Mouse (Mus musculus) heart, embryonic 12.5 days (tissue): ENCODE measurements around the gene Gm10354. TPM values are rescaled to one million over a fixed set of nuclear protein-coding genes. Genes with fewer than 3 reads are reported as not detected.
"Not testable (repeated sequence)": the region's sequence is repeated elsewhere in the genome, so short reads cannot be mapped to it uniquely, and the experiment has no call there.

ENCODE experiments used
- ATAC-seq: fragments of 200-750 bp; cut with Nextera tagmentation; 2 replicates; pipeline ENCODE4 v1.8.0; 2017; ENCODE audit warnings: moderate TSS enrichment, moderate library complexity; ENCODE audit not compliant: insufficient number of reproducible peaks, low FRiP score
- H3K27ac ChIP-seq: fragments of 300-500 bp; sonication (generic); 2 replicates; pipeline ENCODE4 v1.5.1; 2016; ENCODE audit warnings: mild to moderate bottlenecking, moderate library complexity; ENCODE audit not compliant: poor library complexity, severe bottlenecking
- H3K27me3 ChIP-seq: fragments of 300-500 bp; sonication (generic); replicated peaks from 2 replicates; pipeline ENCODE4 v1.6.1; 2016; ENCODE audit warnings: mild to moderate bottlenecking, moderate library complexity
- H3K36me3 ChIP-seq: fragments of 300-500 bp; sonication (generic); 2 replicates; pipeline ENCODE4 v1.6.1; 2016; ENCODE audit warnings: mild to moderate bottlenecking, moderate library complexity
- H3K4me1 ChIP-seq: fragments of 300-500 bp; sonication (generic); replicated peaks from 2 replicates; pipeline ENCODE4 v1.6.1; 2016; ENCODE audit warnings: mild to moderate bottlenecking
- H3K4me2 ChIP-seq: fragments of 300-500 bp; sonication (generic); 2 replicates; pipeline ENCODE4 v1.6.1; 2016; ENCODE audit warnings: mild to moderate bottlenecking, moderate library complexity
- H3K4me3 ChIP-seq: fragments of 300-500 bp; sonication (generic); 2 replicates; pipeline ENCODE4 v1.5.1; 2016; ENCODE audit warnings: mild to moderate bottlenecking
- H3K9ac ChIP-seq: fragments of 300-500 bp; sonication (generic); 2 replicates; pipeline ENCODE4 v1.6.1; 2016; ENCODE audit warnings: mild to moderate bottlenecking, moderate library complexity
- H3K9me3 ChIP-seq: fragments of 300-500 bp; sonication (generic); replicated peaks from 2 replicates; pipeline ENCODE4 v1.6.1; 2016; ENCODE audit warnings: mild to moderate bottlenecking, moderate library complexity
- WGBS: fragments of 180-500 bp; shearing (Covaris S2); methylation state at CpG from one replicate; pipeline ENCODE4 v1.1.7; 2016; 5-methylcytosine and 5-hydroxymethylcytosine counted together
- polyA plus RNA-seq: library from polyadenylated mRNA; unstranded; fragments of >200 nt; fragmentation: Nextera tagmentation; extraction: Ambion mirVana; gene quantifications from 2 replicates; pipeline ENCODE4 v1.2.1, GENCODE M21; 2016

Gm10354 gene
- polyA plus RNA-seq, 1 experiment from 2014 or later = 0.14 TPM

DNA sequence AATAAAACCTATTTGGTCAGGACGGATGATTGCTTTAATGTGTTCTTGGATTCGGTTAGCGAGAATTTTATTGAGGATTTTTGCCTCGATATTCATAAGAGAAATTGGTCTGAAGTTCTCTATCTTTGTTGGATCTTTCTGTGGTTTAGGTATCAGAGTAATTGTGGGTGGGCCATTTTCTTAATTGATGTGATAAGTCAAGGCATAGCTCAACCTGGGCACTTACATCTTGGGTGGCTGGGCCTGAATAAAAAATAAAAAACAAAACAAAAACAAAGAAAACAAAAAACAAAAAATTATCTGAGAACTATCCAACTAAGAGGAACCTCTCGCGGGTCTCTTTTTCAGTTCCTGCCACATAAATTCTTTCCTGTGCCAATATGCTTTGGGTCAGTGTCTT is 15.4 kb upstream of the Gm10354 start:
- not testable (repeated sequence) for H3K36me3 ChIP-seq

DNA sequence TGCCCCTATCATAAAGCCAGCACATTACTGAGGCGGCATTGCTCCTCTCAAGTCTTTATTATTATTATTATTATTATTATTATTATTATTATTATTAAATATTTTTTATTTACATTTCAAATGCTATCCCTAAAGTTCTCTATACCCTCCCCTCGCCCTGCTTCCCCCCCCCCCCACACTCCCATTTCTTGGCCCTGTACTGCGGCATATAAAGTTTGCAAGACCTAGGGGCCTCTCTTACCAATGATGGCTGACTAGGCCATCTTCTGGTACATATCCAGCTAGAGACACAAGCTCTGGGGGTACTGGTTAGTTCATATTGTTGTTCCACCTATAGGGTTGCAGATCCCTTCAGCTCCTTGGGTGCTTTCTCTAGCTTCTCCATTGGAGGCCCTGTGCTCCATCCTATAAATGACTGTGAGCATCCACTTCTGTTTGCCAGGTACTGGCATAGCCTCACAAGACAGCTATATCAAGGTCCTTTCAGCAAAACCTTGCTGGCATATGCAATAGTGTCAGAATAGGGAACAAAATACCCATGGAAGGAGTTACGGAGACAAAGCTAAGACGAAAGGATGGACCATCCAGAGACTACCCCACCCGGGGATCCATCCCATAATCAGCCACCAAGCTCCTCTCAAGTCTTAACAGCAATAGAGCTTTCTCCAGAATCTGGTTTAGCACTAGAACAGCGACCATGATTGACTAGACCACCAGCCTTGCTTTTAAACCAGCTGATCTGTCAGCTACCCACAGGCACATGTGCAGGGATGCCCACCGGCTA is 11.8 kb upstream of the Gm10354 start:
- WGBS = 72% methylated on average over 8 of the region's 8 CpGs
- not testable (repeated sequence) for ATAC-seq, H3K27me3 ChIP-seq, H3K4me1 ChIP-seq, H3K27ac ChIP-seq, H3K36me3 ChIP-seq, H3K9ac ChIP-seq, H3K4me3 ChIP-seq, H3K4me2 ChIP-seq
- peaks cover 15% of the 10 kb centered on the region for H3K9me3 ChIP-seq

More for the DNA sequence above, 15.4 kb upstream of the Gm10354 start:
- H3K4me2 ChIP-seq, H3K27me3 ChIP-seq, H3K4me3 ChIP-seq, H3K27ac ChIP-seq, H3K9ac ChIP-seq, H3K4me1 ChIP-seq: not testable (repeated sequence)
- H3K9me3 ChIP-seq = peaks cover 23% of the 10 kb centered on the region
- 78% methylated on average over 6 of the region's 6 CpGs for WGBS
- ATAC-seq = peak; percentile 84; the same call in 1 of the 2 replicates

DNA sequence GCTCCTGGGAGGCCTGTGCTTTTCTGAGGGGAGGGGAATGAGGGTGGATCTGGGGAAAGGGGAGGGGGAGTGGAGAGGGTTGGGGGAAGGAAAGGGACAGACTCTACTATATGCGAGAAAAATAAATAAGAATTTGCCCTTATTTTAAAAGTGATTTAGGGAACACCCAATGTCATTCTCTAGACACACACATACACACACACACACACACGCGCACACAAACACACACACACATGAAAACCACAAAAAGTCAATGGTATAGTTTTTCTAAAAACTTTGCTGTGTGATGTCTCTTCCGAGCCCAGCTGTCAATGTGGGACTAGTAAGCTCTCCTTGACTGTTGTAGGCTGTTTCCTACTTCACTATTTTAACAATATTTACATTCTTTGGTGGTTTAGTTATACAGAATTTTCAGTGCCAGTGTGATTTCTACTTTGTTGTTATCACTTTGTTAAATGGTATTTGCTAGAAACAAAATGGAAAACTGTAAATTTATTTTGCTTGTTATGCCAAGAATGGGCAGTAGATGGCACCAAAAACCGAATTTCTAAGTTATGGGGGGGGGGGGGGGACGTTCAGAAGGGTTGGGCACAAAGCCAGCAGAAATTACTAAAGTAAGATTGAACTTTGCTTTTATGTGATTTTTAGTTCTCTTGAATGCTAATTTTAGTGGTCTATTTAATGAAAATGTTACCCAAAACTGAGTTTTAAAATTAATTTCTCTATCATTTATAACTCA is 8.1 kb upstream of the Gm10354 start:
- H3K36me3 ChIP-seq, H3K27me3 ChIP-seq, H3K4me2 ChIP-seq, H3K9ac ChIP-seq, H3K27ac ChIP-seq, H3K4me1 ChIP-seq, H3K4me3 ChIP-seq: not testable (repeated sequence)
- H3K9me3 ChIP-seq = peaks cover 15% of the 10 kb centered on the region
- peak; percentile 61; the same call in 1 of the 2 replicates for ATAC-seq
- 39% methylated on average over 6 of the region's 6 CpGs for WGBS

DNA sequence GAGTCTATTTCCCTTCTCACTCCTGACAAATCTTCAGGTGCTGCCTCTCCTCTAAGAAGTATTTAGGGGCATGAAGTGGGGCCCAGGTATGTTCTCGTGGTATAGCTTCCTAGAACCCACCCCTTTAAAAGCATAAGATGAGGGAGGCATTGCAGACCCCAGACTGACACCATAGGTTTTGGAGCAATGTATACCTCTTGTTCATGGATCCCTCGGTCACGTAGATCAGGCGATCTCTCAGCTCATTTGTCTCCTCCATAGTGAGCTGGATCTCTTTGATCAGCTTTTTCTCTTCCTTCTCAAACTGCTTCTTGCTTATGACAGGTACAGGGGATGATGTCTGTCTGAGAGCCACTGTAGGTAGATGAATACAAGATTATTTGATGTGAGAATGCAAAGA is 1.4 kb downstream of the Gm10354 start:
- not testable (repeated sequence) for ATAC-seq, H3K9ac ChIP-seq, H3K4me3 ChIP-seq, H3K27ac ChIP-seq, H3K4me2 ChIP-seq, H3K36me3 ChIP-seq, H3K9me3 ChIP-seq, H3K27me3 ChIP-seq, H3K4me1 ChIP-seq
- 59% methylated on average over 4 of the region's 4 CpGs for WGBS

GRCm38 (mm10) chr5:14975294-14975693 is 3.4 kb downstream of the Gm10354 start:
- not testable (repeated sequence) for H3K27ac ChIP-seq, H3K4me3 ChIP-seq, H3K27me3 ChIP-seq, H3K9ac ChIP-seq, H3K4me2 ChIP-seq, H3K36me3 ChIP-seq, ATAC-seq, H3K4me1 ChIP-seq
- WGBS = 56% methylated on average over 4 of the region's 4 CpGs
- peaks cover 11% of the 10 kb centered on the region for H3K9me3 ChIP-seq

DNA sequence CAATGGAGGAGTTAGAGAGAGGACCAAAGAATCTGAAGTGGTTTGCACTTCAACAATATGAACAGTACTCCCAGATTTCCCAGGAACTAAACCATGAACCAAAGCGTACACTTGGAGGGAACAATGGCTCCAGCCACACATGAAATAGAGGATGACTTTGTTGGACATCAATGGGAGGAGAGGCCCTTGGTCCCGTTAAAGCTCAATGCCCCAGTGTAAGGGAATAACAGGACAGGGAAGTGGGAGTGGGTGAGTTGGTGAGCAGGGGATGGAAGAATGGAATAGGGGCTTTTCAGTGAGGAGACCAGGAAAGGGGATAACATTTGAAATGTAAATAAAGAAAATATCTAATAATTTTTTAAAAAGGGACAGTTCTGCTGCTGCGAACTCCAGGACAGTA is 5.9 kb downstream of the Gm10354 start:
- ATAC-seq, H3K27ac ChIP-seq, H3K27me3 ChIP-seq, H3K9ac ChIP-seq, H3K36me3 ChIP-seq, H3K4me2 ChIP-seq, H3K4me1 ChIP-seq, H3K4me3 ChIP-seq: not testable (repeated sequence)
- WGBS = 75% methylated on average over 3 of the region's 3 CpGs
- peaks cover 11% of the 10 kb centered on the region for H3K9me3 ChIP-seq

- not testable (repeated sequence) for H3K4me3 ChIP-seq, H3K9me3 ChIP-seq, H3K4me1 ChIP-seq, H3K27me3 ChIP-seq, H3K9ac ChIP-seq, H3K4me2 ChIP-seq, H3K36me3 ChIP-seq, H3K27ac ChIP-seq, ATAC-seq
- WGBS = 72% methylated on average over 13 of the region's 13 CpGs
Measured at GRCm38 (mm10) chr5:14963821-14964220, 14.9 kb downstream of the Gm10354 start.

- ATAC-seq = 0 out of 2 replicates have a peak, but pooled peaks have one; percentile 61
- H3K27ac ChIP-seq, H3K9ac ChIP-seq, H3K4me1 ChIP-seq, H3K4me2 ChIP-seq, H3K9me3 ChIP-seq, H3K36me3 ChIP-seq, H3K27me3 ChIP-seq, H3K4me3 ChIP-seq: not testable (repeated sequence)
- WGBS = 69% methylated on average over 4 of the region's 4 CpGs
Measured at GRCm38 (mm10) chr5:14961502-14961901, 17.2 kb downstream of the Gm10354 start.

DNA sequence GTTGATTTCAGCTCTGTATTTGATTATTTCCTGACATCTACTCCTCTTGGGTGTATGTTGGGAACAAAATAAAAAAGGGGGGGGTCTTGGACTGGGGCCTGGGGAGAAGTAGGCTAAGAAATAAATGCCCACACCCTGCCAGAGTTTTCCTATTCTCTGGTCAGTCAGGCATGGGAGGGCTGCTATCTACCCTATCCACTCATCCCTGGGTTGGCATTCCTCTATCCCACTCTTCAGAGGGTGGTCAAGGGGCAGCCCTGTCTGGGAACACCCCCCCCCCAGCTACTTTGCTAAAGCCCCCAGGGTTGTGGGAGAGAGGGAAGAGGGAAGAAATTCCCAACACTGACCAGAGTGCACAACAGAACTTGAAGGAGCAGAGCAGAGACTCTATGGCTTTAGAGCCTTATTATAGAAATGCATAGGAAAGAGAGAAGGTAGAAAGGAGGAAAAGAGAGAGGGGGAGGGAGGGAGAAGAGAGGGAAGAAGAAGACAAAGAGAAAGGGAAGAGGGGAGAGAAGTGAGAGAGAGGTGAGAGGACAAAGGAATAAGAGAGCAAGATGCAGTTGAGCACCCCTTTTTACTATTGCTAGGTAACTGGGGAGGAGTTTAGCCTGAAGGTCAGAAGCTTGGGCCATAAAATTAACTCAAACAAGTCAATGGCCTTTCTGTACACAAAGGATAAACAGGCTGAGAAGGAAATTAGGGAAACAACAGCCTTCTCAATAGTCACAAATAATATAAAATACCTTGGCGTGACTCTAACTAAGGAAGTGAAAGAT is 22.6 kb downstream of the Gm10354 start:
- not testable (repeated sequence) for H3K4me2 ChIP-seq, H3K27me3 ChIP-seq, H3K36me3 ChIP-seq, H3K4me3 ChIP-seq, H3K4me1 ChIP-seq, H3K9ac ChIP-seq, H3K27ac ChIP-seq
- 80% methylated on average over 1 of the region's 1 CpGs for WGBS
- H3K9me3 ChIP-seq = peaks cover 17% of the 10 kb centered on the region
- ATAC-seq = peak; percentile 76; the same call in 1 of the 2 replicates

GRCm38 (mm10) chr5:14953587-14953986 is 25.1 kb downstream of the Gm10354 start:
- not testable (repeated sequence) for H3K4me1 ChIP-seq, H3K27me3 ChIP-seq, H3K36me3 ChIP-seq, H3K9ac ChIP-seq, H3K27ac ChIP-seq, H3K4me3 ChIP-seq, ATAC-seq, H3K4me2 ChIP-seq
- H3K9me3 ChIP-seq = peaks cover 17% of the 10 kb centered on the region

DNA sequence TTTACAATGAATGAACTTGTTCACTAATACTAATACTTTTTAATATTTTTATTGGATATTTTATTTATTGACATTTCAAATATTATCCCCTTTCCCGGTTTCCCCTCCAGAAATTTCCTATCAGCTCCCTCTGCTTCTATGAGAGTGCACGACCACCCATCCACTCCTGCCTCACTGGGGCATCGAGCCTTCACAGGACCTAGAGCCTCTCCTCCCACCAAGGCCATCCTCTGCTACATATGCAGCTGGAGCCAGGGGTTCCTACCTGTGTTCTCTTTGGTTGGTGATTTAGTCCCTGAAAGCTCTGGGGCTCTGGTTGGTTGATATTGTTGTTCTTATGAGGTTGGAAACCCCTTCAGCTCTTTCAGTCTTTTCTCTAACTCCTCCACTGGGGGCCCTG is 26.0 kb downstream of the Gm10354 start:
- 57% methylated on average over 3 of the region's 3 CpGs for WGBS
- not testable (repeated sequence) for H3K4me1 ChIP-seq

More for the DNA sequence above, 26.0 kb downstream of the Gm10354 start:
- not testable (repeated sequence) for ATAC-seq, H3K27me3 ChIP-seq, H3K9ac ChIP-seq, H3K4me3 ChIP-seq, H3K4me2 ChIP-seq, H3K36me3 ChIP-seq, H3K27ac ChIP-seq
- peaks cover 16% of the 10 kb centered on the region for H3K9me3 ChIP-seq
